Mouse (Mus musculus) T-helper 1 cell (primary cell): ENCODE results near the gene Bglap.
"Not testable (repeated sequence)": the region's sequence is repeated elsewhere in the genome, so short reads cannot be mapped to it uniquely, and the experiment has no call there.

Source experiments
- in situ Hi-C: fragments of 300-600 bp; cut with MboI, MseI; formaldehyde crosslinking; loops from one replicate; pipeline ENCODE4 v1.15.1; 2025; ENCODE audit warnings: high pct_unique_total_duplicates

The Bglap gene

DNA sequence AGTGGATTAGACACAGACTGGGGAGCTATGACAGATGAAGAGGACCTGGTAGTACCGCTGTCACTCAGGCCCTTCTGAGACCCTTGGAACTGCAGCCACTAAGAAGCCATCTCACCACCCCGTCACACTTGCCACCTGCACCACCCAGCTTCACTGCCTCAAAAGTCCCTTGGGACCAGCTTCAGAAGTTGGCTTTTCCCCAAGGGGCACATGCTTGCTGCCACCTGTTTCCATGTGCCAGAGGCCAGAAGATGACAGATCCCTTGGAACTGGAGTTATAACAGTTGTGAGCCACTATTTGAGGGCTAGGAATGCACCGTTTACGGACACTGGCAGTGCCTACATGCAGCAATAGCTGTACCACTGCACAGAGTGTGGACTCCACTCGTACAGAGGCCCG is 11.0 kb upstream of the Bglap start:
- in situ Hi-C loops: loop anchor here (5.0 kb wide), 1 partner anchor 257 kb away; the partner anchor contains the start of gene Rxfp4

DNA sequence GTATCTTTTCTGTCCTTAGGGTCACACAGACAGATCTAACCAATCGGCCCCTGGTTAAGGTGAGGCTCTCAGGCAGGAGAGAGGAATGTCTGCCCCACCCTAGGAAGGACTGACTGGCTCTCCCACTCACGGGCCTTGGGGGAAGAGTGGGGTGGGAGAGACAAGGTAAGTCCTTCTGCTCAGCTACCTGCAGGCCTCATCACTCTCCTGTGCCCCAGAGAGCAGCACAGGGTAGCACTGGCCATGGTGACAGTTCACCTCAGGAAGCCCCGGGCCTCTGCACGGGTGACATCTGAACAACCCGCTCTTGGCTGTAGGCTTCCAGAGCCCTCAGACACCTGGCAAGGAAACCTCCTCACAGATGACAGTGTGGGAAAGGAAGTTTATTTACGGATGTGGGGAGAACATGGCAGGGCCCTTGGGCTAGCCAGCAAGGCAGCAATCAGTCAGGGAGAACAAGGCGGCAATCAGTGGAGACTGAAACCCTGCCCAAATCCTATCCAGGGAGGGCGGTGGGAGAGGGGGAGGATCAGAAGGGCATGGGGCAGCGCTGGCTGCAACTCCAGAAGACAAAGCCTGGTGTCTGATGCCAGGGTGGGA is 9.6 kb upstream of the Bglap start:
- in situ Hi-C loops: no loop called here

DNA sequence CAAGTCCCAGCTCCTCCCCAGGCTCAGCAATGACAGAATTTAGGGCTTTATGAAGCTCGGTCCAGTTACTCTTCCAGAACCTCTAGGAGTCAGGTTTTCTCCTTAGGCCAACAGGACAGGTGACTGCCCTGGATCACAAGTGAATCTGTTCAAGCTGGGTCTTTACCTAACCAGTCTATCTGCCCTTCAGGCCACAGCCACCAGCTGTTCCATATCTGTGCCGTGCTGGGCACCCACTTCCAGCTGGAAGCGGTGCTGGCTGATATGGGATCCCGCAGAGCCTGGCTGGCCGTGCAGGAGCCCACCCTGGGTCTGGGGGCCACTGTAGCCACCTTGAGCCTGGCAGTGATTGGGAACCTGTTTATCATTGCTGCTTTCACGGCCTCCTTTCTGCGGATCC is 1.9 kb downstream of the Bglap start:
- in situ Hi-C loops: not testable (repeated sequence)

DNA sequence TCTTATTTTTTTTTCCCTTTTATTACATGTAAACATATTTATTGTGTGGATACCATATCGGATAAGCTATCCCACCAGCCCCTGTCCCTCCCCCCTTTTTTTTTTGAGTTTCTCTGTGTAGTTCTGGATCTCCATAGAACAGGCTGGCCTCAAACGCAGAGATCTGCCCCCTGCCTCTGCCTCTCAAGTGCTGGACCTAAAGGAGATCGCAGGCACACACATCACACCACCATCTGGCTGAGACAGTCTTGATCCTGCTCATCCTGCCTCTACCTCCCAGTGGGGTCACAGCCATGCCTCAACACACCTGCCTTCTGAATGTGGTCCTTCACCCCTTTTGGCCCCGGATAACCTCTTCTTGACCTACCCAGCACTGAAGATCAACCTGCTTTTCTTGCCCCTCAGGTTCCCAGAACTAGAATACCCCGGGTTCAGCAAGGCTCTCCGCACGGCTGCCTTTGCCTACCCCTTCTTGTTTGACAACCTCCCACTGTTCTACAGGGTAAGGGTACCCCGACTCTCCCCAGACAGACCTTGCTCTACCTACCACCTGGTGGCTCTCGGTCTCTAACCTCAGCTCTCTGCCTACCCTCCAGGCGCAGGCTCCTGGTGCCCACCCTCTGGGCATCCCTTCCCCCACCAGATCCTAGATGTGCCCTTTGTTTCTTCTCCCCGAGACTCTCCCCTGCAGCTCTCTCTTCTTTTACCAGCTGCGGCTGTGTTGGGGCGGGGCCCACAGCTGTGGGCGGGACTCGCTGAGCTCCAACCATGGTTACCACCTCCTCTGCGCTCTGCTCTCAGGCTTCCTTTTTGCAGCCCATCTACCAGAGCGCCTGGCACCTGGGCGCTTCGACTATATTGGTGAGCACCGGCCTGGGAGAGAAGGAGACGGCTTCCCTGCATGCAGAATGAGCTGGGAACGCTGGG is 2.6 kb downstream of the Bglap start:
- in situ Hi-C loops: not testable (repeated sequence)

DNA sequence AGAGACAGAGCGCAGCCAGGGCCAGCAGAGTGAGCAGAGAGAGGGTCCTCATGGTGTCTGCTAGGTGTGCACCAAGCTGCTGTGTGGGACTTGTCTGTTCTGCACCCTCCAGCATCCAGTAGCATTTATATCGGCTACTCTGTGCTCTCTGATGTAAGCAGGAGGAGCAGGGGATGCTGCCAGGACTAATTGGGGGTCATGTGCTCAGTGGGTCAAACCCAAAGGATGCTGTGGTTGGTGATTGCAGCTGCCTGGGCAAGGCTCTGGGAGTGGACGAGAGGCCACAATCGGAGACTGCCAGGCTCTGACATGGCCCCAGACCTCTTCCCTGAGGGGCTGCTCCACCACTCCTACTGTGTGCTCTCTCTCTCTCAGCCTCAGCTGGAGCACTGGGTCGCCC is 5.7 kb downstream of the Bglap start, which contains the start of gene Bglap2:
TSS of gene Bglap2 (minus strand) at position 101 of the 400 bp plus-strand sequence.
- in situ Hi-C loops: not testable (repeated sequence)

DNA sequence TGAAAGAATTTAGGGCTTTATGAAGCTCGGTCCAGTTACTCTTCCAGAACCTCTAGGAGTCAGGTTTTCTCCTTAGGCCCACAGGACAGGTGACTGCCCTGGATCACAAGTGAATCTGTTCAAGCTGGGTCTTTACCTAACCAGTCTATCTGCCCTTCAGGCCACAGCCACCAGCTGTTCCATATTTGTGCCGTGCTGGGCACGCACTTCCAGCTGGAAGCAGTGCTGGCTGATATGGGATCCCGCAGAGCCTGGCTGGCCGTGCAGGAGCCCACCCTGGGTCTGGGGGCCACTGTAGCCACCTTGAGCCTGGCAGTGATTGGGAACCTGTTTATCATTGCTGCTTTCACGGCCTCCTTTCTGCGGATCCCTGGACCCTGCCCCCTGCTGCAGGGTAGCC is 7.6 kb downstream of the Bglap start:
- in situ Hi-C loops: not testable (repeated sequence)

DNA sequence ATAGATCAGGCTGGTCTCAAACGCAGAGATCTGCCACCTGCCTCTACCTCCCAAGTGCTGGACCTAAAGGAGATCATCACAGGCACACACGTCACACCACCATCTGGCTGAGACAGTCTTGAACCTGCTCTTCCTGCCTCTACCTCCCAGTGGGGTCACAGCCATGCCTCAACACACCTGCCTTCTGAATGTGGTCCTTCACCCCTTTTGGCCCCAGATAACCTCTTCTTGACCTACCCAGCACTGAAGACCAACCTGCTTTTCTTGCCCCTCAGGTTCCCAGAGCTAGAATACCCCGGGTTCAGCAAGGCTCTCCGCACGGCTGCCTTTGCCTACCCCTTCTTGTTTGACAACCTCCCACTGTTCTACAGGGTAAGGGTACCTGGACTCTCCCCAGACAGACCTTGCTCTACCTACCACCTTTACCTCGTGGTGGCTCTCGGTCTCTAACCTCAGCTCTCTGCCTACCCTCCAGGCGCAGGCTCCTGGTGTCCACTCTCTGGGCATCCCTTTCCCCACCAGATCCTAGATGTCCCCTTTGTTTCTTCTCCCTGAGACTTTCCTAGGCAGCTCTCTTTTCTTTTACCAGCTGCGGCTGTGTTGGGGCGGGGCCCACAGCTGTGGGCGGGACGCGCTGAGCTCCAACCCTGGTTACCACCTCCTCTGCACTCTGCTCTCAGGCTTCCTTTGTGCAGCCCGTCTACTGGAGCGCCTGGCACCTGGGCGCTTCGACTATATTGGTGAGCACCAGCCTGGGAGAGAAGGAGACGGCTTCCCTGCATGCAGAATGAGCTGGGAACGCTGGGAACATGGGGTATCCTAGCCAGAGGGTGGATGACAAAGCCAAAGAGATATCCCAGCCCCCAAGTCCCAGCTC is 8.3 kb downstream of the Bglap start:
- in situ Hi-C loops: not testable (repeated sequence)

DNA sequence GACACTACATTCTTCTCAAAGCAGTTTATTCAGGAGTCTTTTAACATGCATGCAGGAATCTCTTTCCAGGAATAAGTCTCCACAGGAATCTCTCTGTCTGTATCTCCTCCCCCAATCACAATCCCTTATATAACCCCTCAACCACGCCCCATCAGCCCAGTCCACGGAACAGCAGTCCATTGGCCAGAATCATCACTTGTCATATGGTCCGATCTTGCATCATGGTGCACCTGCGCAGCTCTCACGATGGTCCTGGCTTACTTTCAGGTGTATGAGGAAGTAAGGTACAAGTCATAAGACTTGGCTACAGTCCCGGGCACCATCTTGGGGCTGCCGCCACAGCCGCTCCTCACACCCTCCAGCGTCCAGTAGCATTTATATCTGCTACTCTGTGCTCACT is 11.6 kb downstream of the Bglap start, which contains the start of gene Bglap3:
TSS of gene Bglap3 (minus strand) at position 101 of the 400 bp plus-strand sequence.
- in situ Hi-C loops: not testable (repeated sequence)

DNA sequence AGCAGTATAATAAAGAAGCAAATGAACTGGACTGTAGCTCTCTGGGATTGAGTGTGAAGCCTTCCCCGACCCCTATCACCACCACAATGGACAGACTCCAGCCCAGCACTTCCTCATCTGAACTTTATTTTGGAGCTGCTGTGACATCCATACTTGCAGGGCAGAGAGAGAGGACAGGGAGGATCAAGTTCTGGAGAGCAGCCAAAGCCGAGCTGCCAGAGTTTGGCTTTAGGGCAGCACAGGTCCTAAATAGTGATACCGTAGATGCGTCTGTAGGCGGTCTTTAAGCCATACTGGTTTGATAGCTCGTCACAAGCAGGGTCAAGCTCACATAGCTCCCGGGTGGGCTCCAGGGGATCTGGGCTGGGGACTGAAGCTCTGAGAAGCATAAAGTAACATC is 15.8 kb downstream of the Bglap start:
- in situ Hi-C loops: not testable (repeated sequence)

DNA sequence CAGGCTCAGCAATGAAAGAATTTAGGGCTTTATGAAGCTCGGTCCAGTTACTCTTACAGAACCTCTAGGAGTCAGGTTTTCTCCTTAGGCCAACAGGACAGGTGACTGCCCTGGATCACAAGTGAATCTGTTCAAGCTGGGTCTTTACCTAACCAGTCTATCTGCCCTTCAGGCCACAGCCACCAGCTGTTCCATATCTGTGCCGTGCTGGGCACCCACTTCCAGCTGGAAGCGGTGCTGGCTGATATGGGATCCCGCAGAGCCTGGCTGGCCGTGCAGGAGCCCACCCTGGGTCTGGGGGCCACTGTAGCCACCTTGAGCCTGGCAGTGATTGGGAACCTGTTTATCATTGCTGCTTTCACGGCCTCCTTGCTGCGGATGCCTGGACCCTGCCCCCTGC is 16.7 kb downstream of the Bglap start:
- in situ Hi-C loops: not testable (repeated sequence)

DNA sequence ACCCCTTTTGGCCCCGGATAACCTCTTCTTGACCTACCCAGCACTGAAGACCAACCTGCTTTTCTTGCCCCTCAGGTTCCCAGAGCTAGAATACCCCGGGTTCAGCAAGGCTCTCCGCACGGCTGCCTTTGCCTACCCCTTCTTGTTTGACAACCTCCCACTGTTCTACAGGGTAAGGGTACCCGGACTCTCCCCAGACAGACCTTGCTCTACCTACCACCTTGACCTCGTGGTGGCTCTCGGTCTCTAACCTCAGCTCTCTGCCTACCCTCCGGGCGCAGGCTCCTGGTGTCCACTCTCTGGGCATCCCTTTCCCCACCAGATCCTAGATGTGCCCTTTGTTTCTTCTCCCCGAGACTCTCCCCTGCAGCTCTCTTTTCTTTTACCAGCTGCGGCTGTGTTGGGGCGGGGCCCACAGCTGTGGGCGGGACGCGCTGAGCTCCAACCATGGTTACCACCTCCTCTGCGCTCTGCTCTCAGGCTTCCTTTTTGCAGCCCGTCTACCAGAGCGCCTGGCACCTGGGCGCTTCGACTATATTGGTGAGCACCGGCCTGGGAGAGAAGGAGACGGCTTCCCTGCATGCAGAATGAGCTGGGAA is 17.3 kb downstream of the Bglap start:
- in situ Hi-C loops: not testable (repeated sequence)

DNA sequence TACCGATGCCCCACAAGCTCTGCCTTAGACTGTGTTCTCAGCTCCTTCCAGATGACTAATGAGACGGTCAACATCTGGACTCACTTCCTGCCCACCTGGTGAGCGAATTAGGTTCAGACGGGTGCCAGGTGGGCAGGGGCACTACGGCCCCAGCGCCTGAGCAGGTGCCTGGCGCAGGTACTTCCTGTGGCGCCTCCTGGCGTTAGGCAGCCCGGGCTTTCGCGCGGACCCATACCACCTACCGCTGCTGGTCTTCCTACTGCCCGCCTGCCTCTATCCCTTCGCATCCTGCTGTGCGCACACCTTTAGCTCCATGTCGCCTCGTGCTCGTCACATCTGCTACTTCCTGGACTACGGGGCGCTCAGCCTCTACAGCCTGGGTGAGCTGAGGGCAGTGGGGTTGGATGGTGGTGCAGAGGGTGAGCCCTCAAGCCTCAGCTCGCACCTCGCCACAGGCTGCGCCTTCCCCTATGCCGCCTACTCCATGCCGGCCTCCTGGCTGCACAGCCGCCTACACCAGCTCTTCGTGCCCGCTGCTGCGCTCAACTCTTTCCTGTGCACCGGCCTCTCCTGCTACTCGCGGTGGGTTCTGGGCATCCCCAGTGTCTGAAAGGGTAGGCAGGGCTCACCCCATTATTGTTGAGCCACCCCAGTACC is 18.4 kb downstream of the Bglap start:
- in situ Hi-C loops: no loop called here

DNA sequence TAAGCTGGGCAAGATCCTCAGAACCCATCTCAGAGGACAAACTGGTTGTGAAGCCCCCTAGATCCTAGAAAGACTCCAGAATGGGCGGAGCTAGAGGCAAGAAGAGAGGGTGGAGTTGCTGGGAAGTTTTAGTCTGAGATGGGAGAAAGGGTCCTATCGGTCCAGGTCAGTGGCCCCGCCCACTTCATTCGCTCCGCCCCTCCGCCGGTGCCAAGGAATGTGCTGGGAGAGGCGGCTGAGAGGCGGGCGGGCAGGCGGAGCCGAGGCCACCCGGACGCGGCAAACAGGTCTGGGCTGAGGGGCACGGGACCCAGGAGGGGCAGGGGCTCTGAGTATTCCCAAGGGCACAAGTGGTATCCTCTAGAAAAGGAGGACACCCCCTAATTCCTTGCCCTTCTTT is 19.9 kb downstream of the Bglap start, which contains the start of gene Paqr6:
TSS of gene Paqr6 (plus strand) at position 248 of the 400 bp plus-strand sequence.
- in situ Hi-C loops: no loop called here

DNA sequence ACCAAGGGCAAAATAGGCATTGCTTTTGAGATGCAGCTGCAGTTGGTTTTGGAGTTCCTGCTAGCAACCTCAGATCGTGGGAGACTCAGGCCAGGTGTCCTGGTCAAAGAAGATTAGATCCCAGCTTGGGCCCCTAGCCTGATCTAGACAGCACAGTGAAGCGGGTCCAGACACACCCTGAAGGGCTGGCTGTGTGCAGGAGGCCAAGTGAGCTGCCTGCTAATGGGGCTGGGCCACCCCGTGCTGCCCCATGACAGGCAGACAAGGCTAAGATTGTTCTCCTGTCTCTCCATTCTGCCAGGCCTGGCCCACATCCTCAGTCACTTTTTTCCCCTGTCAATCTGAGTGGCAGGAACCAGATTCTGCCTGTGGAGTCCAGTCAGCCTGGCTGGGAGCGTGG is 20.6 kb downstream of the Bglap start:
- in situ Hi-C loops: no loop called here

DNA sequence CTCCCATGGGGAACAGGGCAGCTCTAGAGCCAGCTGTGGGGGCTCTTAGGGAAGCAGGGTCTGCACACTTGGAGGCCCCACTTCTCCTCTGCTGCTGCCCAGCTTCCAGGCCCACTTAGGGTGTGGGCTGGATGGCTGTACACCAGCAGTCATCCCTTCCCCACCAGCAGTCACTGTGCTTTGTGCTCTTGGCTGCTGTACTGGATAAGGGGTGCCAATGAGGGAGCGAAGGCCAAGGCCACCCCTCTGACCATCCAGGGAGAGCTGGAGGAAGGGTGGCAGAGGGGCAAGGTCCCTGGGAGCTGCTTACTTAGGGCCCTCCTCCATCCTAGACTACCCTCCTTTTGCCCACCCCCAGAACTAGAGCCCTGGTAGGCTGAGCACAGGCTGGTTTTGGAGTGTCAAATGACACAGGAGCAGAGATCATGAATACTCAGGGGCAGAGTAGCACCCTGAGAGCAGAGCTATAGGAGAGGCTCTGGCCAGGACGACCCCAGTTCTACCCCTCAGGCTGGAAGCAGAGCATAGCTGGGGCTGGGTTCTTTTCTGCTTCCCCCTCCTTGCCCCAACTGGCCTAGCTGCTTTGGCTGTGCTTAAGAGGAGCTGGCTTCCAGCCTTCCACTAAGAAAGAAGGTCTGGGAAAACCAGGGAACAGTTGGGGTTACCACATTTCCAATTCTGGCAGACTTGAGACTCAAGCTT is 22.5 kb downstream of the Bglap start:
- in situ Hi-C loops: no loop called here

DNA sequence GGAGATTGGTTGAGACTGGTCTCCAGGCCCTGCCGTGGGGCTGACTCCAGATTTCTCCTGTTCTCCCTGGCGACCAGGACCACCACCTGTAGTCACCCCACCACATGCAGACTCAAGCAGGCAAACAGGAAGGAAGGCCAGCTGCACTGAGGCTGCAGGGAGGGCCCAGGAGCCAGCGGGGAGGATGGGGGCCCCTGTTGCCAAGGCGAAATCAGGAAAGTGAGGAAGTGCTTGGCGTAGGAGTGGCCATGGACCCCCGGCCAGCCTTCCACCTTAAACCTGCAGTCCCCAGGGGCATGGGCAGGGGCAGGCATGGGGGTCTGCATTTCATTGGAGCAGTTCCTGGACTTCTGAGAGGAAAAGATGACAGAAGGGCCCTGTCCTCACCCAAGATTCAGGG is 23.2 kb downstream of the Bglap start:
- in situ Hi-C loops: no loop called here

DNA sequence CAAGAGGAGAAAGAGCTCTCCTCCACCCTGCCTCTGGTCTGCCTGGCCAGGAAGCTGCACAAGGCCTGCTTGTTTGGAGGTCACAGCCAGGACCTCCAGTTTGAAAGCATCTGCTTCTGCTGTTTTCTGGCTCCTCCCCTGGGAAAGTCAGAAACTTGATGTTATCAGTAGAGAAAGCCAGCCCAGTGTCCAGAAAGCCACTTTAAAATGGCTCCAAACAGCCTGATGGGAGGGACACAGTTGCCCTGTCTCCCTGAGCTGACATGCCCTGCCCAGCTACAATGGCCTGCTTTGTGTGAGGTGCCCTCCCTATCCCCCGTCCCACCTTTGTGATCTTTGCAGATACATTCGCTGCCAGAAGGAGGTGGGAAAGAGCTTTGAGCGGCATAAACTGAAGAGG is 24.3 kb downstream of the Bglap start:
- in situ Hi-C loops: loop anchor here (10.0 kb wide), 1 partner anchor 335 kb away; no protein-coding TSS in a partner anchor

DNA sequence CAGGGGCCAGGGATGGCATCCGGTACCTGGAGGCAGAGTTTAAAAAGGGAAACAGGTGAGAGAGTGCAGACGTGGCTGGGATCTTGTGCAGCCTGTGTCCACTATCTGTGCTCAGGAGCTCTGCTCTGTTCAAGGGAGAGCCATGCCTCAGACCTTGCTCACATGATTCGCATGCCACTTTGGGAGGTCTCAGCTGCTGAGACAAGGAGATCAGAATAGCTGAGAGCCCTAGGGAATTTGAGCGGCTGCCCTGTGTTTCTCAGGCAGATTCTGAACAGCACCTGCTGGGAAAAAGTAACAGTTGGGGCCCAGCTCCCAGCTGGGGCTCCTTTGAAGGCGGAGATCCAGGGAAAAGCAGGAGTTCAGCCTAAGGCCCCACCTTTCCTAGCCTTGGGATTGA is 24.7 kb downstream of the Bglap start:
- in situ Hi-C loops: loop anchor here (10.0 kb wide), 1 partner anchor 335 kb away; no protein-coding TSS in a partner anchor

DNA sequence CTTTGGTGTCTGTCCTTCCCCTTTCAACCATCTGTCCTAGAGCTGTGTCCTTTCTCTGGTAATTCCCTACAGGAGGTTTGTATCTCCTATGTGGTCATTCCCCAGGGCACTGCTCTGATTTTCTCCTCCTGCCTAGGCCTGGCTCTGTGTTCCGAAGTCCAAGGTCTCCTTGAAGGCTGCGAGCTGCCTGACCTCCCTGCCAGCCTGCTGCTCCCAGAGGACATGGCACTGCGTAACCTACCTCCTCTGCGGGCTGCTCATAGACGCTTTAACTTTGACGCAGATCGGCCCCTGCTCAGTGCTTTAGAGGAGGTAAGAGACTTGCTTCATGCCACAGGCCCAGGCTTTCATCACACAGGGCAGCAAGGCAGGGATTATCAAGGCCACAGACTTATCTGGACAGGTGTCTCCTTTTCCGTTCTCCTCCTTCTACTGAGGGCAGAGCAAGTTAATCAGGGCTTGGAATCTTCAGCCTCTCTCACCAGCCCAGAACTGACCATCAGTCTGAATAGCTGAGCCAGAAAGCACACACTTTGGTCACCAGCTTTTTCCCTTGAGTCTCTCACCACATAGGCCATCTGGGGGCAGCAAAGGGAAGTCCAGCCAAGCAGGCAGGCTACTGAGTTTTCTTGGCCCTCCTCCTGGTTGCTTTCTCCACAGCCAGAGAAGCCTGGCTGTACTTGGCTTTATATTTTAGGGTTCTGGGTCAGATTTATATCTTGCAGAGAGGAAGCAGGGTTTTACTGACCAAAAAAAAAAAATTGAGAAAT is 29.7 kb downstream of the Bglap start:
- in situ Hi-C loops: loop anchor here (10.0 kb wide), 1 partner anchor 340 kb away; no protein-coding TSS in a partner anchor
